Mouse (Mus musculus) limb, embryonic 12.5 days (tissue): Measurements from ENCODE around the gene Tcf12. TPM values are rescaled to one million over a fixed set of nuclear protein-coding genes. Genes with fewer than 3 reads are reported as not detected.

ENCODE experiments used
- ATAC-seq: fragments of 200-750 bp; cut with Nextera tagmentation; 2 replicates; pipeline ENCODE4 v1.8.0; 2017; ENCODE audit warnings: low read depth, moderate TSS enrichment; ENCODE audit not compliant: insufficient number of reproducible peaks, insufficient read depth, low FRiP score, low TSS enrichment
- H3K27ac ChIP-seq: fragments of 300-500 bp; sonication (generic); 2 replicates; pipeline ENCODE4 v1.5.1; 2016; ENCODE audit warnings: mild to moderate bottlenecking, moderate library complexity
- H3K27me3 ChIP-seq: fragments of 300-500 bp; sonication (generic); 2 replicates; pipeline ENCODE4 v1.6.1; 2016; ENCODE audit warnings: mild to moderate bottlenecking, moderate library complexity
- H3K36me3 ChIP-seq: fragments of 300-500 bp; sonication (generic); 2 replicates; pipeline ENCODE4 v1.6.1; 2016; ENCODE audit warnings: mild to moderate bottlenecking, moderate library complexity
- H3K4me1 ChIP-seq: fragments of 300-500 bp; sonication (generic); replicated peaks from 2 replicates; pipeline ENCODE4 v1.6.1; 2016
- H3K4me2 ChIP-seq: fragments of 300-500 bp; sonication (generic); 2 replicates; pipeline ENCODE4 v1.6.1; 2016; ENCODE audit warnings: mild to moderate bottlenecking, moderate library complexity
- H3K4me3 ChIP-seq: fragments of 300-500 bp; sonication (generic); replicated peaks from 2 replicates; pipeline ENCODE4 v1.5.1; 2016; ENCODE audit warnings: mild to moderate bottlenecking
- H3K9ac ChIP-seq: fragments of 300-500 bp; sonication (generic); replicated peaks from 2 replicates; pipeline ENCODE4 v1.6.1; 2016; ENCODE audit warnings: mild to moderate bottlenecking, moderate library complexity
- H3K9me3 ChIP-seq: fragments of 300-500 bp; sonication (generic); 2 replicates; pipeline ENCODE4 v1.6.1; 2016; ENCODE audit warnings: mild to moderate bottlenecking, moderate library complexity
- WGBS: fragments of 180-500 bp; shearing (Covaris S2); methylation state at CpG from one replicate; pipeline ENCODE4 v1.1.7; 2016; 5-methylcytosine and 5-hydroxymethylcytosine counted together
- polyA plus RNA-seq: library from polyadenylated mRNA; unstranded; fragments of >200 nt; fragmentation: Nextera tagmentation; extraction: Ambion mirVana; gene quantifications from 2 replicates; pipeline ENCODE4 v1.2.1, GENCODE M21; 2016

The Tcf12 gene
- polyA plus RNA-seq, 1 experiment from 2014 or later, result 142 TPM

DNA sequence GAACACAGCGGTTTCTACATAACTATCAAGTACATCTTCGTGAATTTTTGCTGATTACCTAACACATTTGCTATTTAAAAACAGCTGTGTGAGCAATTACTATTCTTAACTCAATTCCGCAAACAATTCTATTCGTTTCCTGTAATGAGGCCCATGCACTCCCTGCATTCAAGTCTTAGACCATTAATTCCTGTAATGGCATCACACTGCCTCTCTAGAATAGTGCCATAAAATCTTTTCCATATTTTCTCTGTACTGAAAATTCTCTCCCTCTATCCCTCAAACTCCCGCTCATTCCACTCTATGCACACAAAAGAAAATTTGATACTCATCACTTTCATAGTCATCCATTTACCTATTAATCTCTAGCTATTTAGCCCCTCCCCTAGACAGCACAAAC is 88.4 kb downstream of the Tcf12 start:
- no peaks in the 10 kb centered on the region for H3K9me3 ChIP-seq
- H3K27me3 ChIP-seq, result no peaks in the 10 kb centered on the region
- WGBS, result 71% methylated on average over 5 of the region's 5 CpGs
- H3K4me1 ChIP-seq, result peaks cover 13% of the 10 kb centered on the region
- ATAC-seq, result no peak
- H3K27ac ChIP-seq, result no peak overlapping the region
- no peak overlapping the region for H3K4me2 ChIP-seq
- H3K9ac ChIP-seq, result no peak overlapping the region
- H3K4me3 ChIP-seq, result no peak overlapping the region
- H3K36me3 ChIP-seq, result no peaks in the 10 kb centered on the region

- Histone ChIP-seq H3K9me3 (no peaks in the 10 kb centered on the region), H3K9ac (no peak overlapping the region), H3K4me3 (no peak overlapping the region), H3K4me1 (peaks cover 13% of the 10 kb centered on the region), H3K36me3 (no peaks in the 10 kb centered on the region), H3K27ac (no peak overlapping the region), H3K27me3 (no peaks in the 10 kb centered on the region), H3K4me2 (no peak overlapping the region)
- WGBS, result 76% methylated on average over 3 of the region's 3 CpGs
- ATAC-seq, result no peak
Observed at GRCm38 (mm10) chr9:72021512-72021911, 90.2 kb downstream of the Tcf12 start.

- Histone ChIP-seq H3K4me1 (no peaks in the 10 kb centered on the region), H3K4me2 (no peak overlapping the region), H3K9me3 (no peaks in the 10 kb centered on the region), H3K36me3 (no peaks in the 10 kb centered on the region; the same call in 1 of the 2 replicates), H3K4me3 (no peak overlapping the region), H3K27ac (no peak overlapping the region), H3K9ac (no peak overlapping the region), H3K27me3 (no peaks in the 10 kb centered on the region)
- no peak for ATAC-seq
- 95% methylated on average over 1 of the region's 1 CpGs for WGBS
Observed at GRCm38 (mm10) chr9:72016021-72016420, 95.7 kb downstream of the Tcf12 start.

GRCm38 (mm10) chr9:72014585-72015381 is 96.9 kb downstream of the Tcf12 start:
- WGBS, result 82% methylated on average over 4 of the region's 4 CpGs
- no peak for ATAC-seq
- H3K27ac ChIP-seq, result no peak overlapping the region

GRCm38 (mm10) chr9:72013541-72013940 is 98.1 kb downstream of the Tcf12 start:
- Histone ChIP-seq H3K4me1 (no peaks in the 10 kb centered on the region), H3K9me3 (no peaks in the 10 kb centered on the region), H3K27ac (no peak overlapping the region), H3K36me3 (no peaks in the 10 kb centered on the region; the same call in 1 of the 2 replicates), H3K27me3 (no peaks in the 10 kb centered on the region), H3K4me2 (no peak overlapping the region), H3K9ac (no peak overlapping the region), H3K4me3 (no peak overlapping the region)
- ATAC-seq, result no peak
- 83% methylated on average over 1 of the region's 1 CpGs for WGBS

More at GRCm38 (mm10) chr9:72014585-72015381, 96.9 kb downstream of the Tcf12 start:
- no peaks in the 10 kb centered on the region; the same call in 1 of the 2 replicates for H3K36me3 ChIP-seq
- no peaks in the 10 kb centered on the region for H3K4me1 ChIP-seq
- no peaks in the 10 kb centered on the region for H3K27me3 ChIP-seq
- H3K9me3 ChIP-seq, result no peaks in the 10 kb centered on the region
- no peak overlapping the region for H3K4me2 ChIP-seq
- H3K4me3 ChIP-seq, result no peak overlapping the region
- no peak overlapping the region for H3K9ac ChIP-seq

DNA sequence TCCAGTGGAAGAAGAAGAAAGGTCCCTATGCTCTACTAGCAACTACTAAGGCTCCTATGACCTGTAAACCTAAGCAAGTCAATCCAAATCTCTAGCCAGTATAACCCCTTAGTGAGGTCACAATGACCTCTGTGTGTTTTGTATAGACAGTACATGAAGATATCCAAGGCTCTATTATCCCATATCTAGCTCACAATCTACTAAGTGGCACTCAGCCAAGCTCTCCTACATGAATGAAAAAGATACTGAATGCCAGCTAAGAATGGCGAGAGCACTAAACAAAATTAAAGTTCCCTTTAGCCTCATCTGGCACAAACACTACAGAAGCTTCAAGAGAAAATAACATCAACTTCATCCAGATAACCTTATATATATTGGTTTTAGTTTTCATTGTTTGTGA is 103.0 kb downstream of the Tcf12 start:
- no peak overlapping the region for H3K4me3 ChIP-seq
- H3K27me3 ChIP-seq, result no peaks in the 10 kb centered on the region
- 96% methylated on average over 1 of the region's 1 CpGs for WGBS
- H3K36me3 ChIP-seq, result no peaks in the 10 kb centered on the region; the same call in 1 of the 2 replicates
- no peaks in the 10 kb centered on the region for H3K9me3 ChIP-seq
- no peak overlapping the region for H3K4me2 ChIP-seq
- no peak for ATAC-seq
- H3K9ac ChIP-seq, result no peak overlapping the region
- H3K27ac ChIP-seq, result no peak overlapping the region
- 0 out of 2 replicates have a peak, but pooled peaks cover 5% of the 10 kb centered on the region for H3K4me1 ChIP-seq

DNA sequence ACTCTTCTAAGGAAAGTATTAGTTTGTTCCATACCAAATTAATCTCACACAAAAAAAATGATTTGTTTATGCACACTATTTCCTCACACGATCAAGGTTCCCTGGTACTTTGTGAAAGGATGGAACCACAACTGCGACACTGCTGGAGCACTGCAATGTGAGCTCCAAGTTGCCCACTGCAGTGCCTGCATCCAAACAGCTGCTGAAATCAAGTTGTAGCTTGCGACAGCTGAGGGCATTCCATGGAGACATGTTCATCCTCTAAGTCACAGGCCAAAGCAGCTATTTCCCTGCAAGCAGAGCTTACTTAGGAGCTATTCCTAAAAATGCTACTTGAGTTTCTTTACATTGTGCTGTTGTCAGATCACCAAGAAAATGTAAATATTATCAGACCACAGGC is 120.5 kb downstream of the Tcf12 start:
- Histone ChIP-seq H3K4me2 (no peak overlapping the region), H3K27me3 (no peaks in the 10 kb centered on the region), H3K9ac (no peak overlapping the region), H3K9me3 (no peaks in the 10 kb centered on the region), H3K27ac (no peak overlapping the region), H3K36me3 (0 out of 2 replicates have a peak, but pooled peaks cover 4% of the 10 kb centered on the region), H3K4me3 (no peak overlapping the region), H3K4me1 (no peaks in the 10 kb centered on the region)
- WGBS, result 81% methylated on average over 3 of the region's 3 CpGs
- ATAC-seq, result no peak

DNA sequence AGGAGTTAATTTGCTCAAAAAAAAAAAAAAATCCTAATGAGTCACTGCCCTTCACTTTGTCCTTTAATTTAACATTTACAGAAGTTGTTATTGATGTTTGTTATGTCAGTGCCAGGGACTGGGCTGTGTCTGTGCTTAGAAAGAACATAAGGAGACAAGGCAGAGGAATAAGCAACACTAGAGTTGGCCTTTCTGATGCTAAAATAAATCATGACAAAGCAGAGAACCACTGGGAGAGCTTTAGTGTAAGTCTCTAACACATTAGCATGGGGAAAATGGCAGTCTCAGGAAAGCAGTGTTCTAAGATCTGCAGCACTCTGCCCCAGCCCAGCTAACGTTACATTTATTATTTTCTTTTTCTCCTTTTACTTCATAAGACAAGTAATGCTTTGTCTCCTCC is 121.3 kb downstream of the Tcf12 start:
- Histone ChIP-seq H3K9ac (no peak overlapping the region), H3K9me3 (no peaks in the 10 kb centered on the region), H3K4me1 (no peaks in the 10 kb centered on the region), H3K4me3 (no peak overlapping the region), H3K27ac (no peak overlapping the region), H3K4me2 (no peak overlapping the region), H3K36me3 (0 out of 2 replicates have a peak, but pooled peaks cover 4% of the 10 kb centered on the region), H3K27me3 (no peaks in the 10 kb centered on the region)
- ATAC-seq, result no peak
- WGBS, result 58% methylated on average over 1 of the region's 1 CpGs

- no peak overlapping the region for H3K4me3 ChIP-seq
- ATAC-seq, result no peak
- no peak overlapping the region for H3K9ac ChIP-seq
- H3K27me3 ChIP-seq, result no peaks in the 10 kb centered on the region
- H3K4me1 ChIP-seq, result no peaks in the 10 kb centered on the region; the same call in 1 of the 2 replicates
- H3K9me3 ChIP-seq, result no peaks in the 10 kb centered on the region
- H3K36me3 ChIP-seq, result 0 out of 2 replicates have a peak, but pooled peaks cover 4% of the 10 kb centered on the region
- 74% methylated on average over 1 of the region's 1 CpGs for WGBS
- no peak overlapping the region for H3K27ac ChIP-seq
- no peak overlapping the region for H3K4me2 ChIP-seq
Observed at GRCm38 (mm10) chr9:71989663-71990062, 122.0 kb downstream of the Tcf12 start.

GRCm38 (mm10) chr9:71986716-71987115 is 125.0 kb downstream of the Tcf12 start:
- no peak for ATAC-seq
- Histone ChIP-seq H3K4me1 (peaks cover 2% of the 10 kb centered on the region; the same call in 1 of the 2 replicates), H3K4me3 (no peak overlapping the region), H3K9ac (no peak overlapping the region), H3K27me3 (no peaks in the 10 kb centered on the region), H3K9me3 (no peaks in the 10 kb centered on the region), H3K27ac (no peak overlapping the region), H3K36me3 (0 out of 2 replicates have a peak, but pooled peaks cover 4% of the 10 kb centered on the region), H3K4me2 (no peak overlapping the region)
- WGBS, result 94% methylated on average over 2 of the region's 2 CpGs

DNA sequence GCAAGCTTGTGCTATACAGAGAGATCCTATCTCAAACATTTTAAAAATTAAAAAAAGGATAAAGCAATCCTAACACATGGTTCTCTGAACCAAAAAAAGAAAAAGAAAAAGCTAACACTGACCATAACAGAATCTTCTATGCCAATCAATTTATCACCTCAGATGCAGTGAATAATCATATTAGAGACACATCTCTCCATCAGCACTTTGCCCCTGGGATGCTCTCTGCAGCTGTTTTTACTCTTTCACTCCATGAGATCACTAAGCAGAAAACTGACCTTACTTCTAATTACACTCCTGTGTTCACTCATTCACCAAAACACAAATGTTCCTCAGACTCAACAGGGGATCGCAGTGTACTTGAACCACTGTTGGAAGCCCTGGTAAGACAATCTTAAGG is 128.8 kb downstream of the Tcf12 start:
- Histone ChIP-seq H3K4me2 (no peak overlapping the region), H3K9me3 (no peaks in the 10 kb centered on the region), H3K27ac (no peak overlapping the region), H3K9ac (no peak overlapping the region), H3K4me3 (no peak overlapping the region), H3K27me3 (no peaks in the 10 kb centered on the region), H3K36me3 (no peaks in the 10 kb centered on the region), H3K4me1 (peaks cover 2% of the 10 kb centered on the region; the same call in 1 of the 2 replicates)
- no peak for ATAC-seq
- 89% methylated on average over 1 of the region's 1 CpGs for WGBS
